Mouse (Mus musculus) brain, embryonic 14.5 days (tissue): ENCODE measurements around the gene Dlgap1.

Experiments
- CTCF ChIP-seq: fragments of 200-500 bp; IDR thresholded peaks from 2 replicates; pipeline ENCODE4 v1.5.1; 2012; ENCODE audit warnings: inconsistent platforms, mild to moderate bottlenecking, moderate library complexity, borderline replicate concordance; ENCODE audit not compliant: insufficient read depth, insufficient read length; ENCODE audit errors: extremely low read depth
- POLR2A ChIP-seq: fragments of 200-500 bp; IDR thresholded peaks from 2 replicates; pipeline ENCODE4 v1.6.1; 2012; ENCODE audit warnings: mild to moderate bottlenecking, inconsistent platforms, borderline replicate concordance; ENCODE audit not compliant: poor library complexity, insufficient read depth, insufficient read length, severe bottlenecking; ENCODE audit errors: extremely low read depth

DNA sequence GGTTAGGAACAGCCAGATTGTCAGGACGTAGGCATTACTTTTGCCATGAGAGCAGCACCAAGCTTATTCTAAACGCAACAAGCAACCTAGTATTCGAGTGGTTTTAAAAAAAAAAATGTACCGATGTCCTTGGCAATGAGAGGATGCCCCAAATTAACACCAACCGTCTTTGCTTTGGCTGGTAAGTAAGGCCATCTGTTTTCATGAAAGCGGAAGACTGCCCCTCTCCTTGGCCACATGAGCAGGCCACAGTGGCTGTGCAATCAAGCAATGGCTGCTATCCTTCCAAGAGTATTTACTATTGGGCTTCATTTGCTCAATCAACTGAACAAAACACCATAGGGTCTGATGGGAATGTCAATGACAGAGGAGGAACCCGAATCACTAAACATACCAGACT, 278.5 kb downstream of the Dlgap1 start:
- TF ChIP-seq POLR2A (no peak), CTCF (no peak)
